Comparison of ENCODE assay signal across 8 mouse cellular contexts in the genomic region with DNA sequence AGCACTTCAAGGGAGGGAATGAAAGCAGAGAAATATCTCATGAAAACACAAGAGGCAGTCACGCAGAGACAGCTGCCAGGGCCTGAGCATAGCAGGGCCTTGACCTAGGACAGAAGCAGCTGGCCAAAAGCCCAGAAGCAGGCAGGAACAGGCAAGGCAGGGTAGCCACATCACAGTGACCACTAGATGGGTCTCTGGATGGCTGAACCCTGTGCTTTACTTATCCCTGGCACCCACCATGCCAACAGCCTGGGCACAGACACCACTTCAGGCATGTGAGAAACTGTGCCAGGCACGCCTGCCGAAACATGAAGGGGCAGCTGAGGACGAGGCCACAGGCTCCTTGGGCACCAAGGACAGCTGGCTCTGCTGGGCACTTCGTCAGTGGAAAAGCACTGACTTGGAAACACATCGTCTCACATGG.
DNase-seq lines count a peak whose midpoint lies in the region; ATAC-seq and TF ChIP-seq lines count a peak whose summit lies in the region.

No protein-coding gene starts in this region.

- TF ChIP-seq POLR2A in heart, adult 2 months (IDR thresholded peaks at IDR 0.05; ENCODE audit: insufficient read depth, low read depth, low read length) = no peak

- 63% methylated on average over 6 of the region's 6 CpGs for WGBS in forebrain, embryonic 15.5 days
- 88% methylated on average over 6 of the region's 6 CpGs for WGBS in forebrain, embryonic 12.5 days
- WGBS in heart, adult 2 months = 42% methylated on average over 6 of the region's 6 CpGs
- WGBS in lung, embryonic 16.5 days = 55% methylated on average over 6 of the region's 6 CpGs

- no peak overlapping the region for H3K27ac ChIP-seq in forebrain, embryonic 15.5 days (replicated peaks)
- no peak overlapping the region for H3K27ac ChIP-seq in forebrain, embryonic 12.5 days
- H3K27ac ChIP-seq in heart, adult 2 months = peak overlapping the region; percentile 84
- peak overlapping the region; percentile 54 for H3K27ac ChIP-seq in lung, embryonic 16.5 days (ENCODE audit: low read length)

- intact Hi-C loops in heart, adult 2 months (cut with DNase I) = loop anchor here (5.0 kb wide), 1 partner anchor 443 kb away; no protein-coding TSS in a partner anchor
- intact Hi-C loops in left cerebral cortex, postnatal 36 days (cut with DNase I) = no loop called here

- H3K36me3 ChIP-seq in forebrain, embryonic 15.5 days = no peaks in the 10 kb centered on the region
- no peaks in the 10 kb centered on the region for H3K36me3 ChIP-seq in forebrain, embryonic 12.5 days (replicated peaks)
- H3K36me3 ChIP-seq in heart, adult 2 months (ENCODE audit: control insufficient read depth, insufficient read depth, low read length) = no peaks in the 10 kb centered on the region
- no peaks in the 10 kb centered on the region for H3K36me3 ChIP-seq in lung, embryonic 16.5 days (ENCODE audit: control insufficient read depth, insufficient read depth, low read length)

- no peak overlapping the region for H3K9ac ChIP-seq in forebrain, embryonic 15.5 days (replicated peaks)
- H3K9ac ChIP-seq in forebrain, embryonic 12.5 days = no peak overlapping the region
- no peak overlapping the region for H3K9ac ChIP-seq in heart, adult 2 months (ENCODE audit: low read depth, low read length)
- H3K9ac ChIP-seq in lung, embryonic 16.5 days (ENCODE audit: low read length) = no peak overlapping the region

- TF ChIP-seq CTCF in heart, adult 2 months (IDR thresholded peaks at IDR 0.05) = peak; percentile 57

- peak; percentile 83 for DNase-seq in ovary, adult 18-20 months (ENCODE audit: low spot score)
- no peak for DNase-seq in ovary, postnatal 14 days (ENCODE audit: low spot score)
- DNase-seq in heart, adult 2 months = peak; percentile 70 to 88
- no peak for DNase-seq in thymus, postnatal 25 days
- no peak for DNase-seq in left cerebral cortex, postnatal 36 days (ENCODE audit: low spot score in 2 of 2)

- no peaks in the 10 kb centered on the region for H3K9me3 ChIP-seq in forebrain, embryonic 15.5 days
- no peaks in the 10 kb centered on the region for H3K9me3 ChIP-seq in forebrain, embryonic 12.5 days
- no peaks in the 10 kb centered on the region for H3K9me3 ChIP-seq in lung, embryonic 16.5 days (ENCODE audit: control insufficient read depth, low read length)

- peak; percentile 95 for TF ChIP-seq EP300 in heart, adult 2 months (IDR thresholded peaks at IDR 0.05; ENCODE audit: insufficient read depth, low read depth, low read length)

- H3K4me2 ChIP-seq in forebrain, embryonic 15.5 days (replicated peaks) = no peak overlapping the region
- H3K4me2 ChIP-seq in forebrain, embryonic 12.5 days = no peak overlapping the region
- H3K4me2 ChIP-seq in lung, embryonic 16.5 days (ENCODE audit: low read depth, low read length) = no peak overlapping the region

- H3K79me2 ChIP-seq in heart, adult 2 months (replicated peaks; ENCODE audit: control insufficient read depth, insufficient read depth, low read length) = no peaks in the 10 kb centered on the region

- no peaks in the 10 kb centered on the region for H3K27me3 ChIP-seq in forebrain, embryonic 15.5 days
- no peaks in the 10 kb centered on the region for H3K27me3 ChIP-seq in forebrain, embryonic 12.5 days
- no peaks in the 10 kb centered on the region for H3K27me3 ChIP-seq in heart, adult 2 months (ENCODE audit: control insufficient read depth, insufficient read depth, low read length)
- no peaks in the 10 kb centered on the region for H3K27me3 ChIP-seq in lung, embryonic 16.5 days (ENCODE audit: control insufficient read depth, insufficient read depth, low read depth, low read length)

- peaks cover 12% of the 10 kb centered on the region for H3K4me1 ChIP-seq in forebrain, embryonic 15.5 days
- H3K4me1 ChIP-seq in forebrain, embryonic 12.5 days = peaks cover 2% of the 10 kb centered on the region; the same call in 1 of the 2 replicates
- peaks cover 3% of the 10 kb centered on the region; the same call in 1 of the 2 replicates for H3K4me1 ChIP-seq in heart, adult 2 months (ENCODE audit: control insufficient read depth, insufficient read depth, low read length)
- peaks cover 33% of the 10 kb centered on the region for H3K4me1 ChIP-seq in lung, embryonic 16.5 days (replicated peaks; ENCODE audit: control insufficient read depth, insufficient read depth, low read length)

- H3K4me3 ChIP-seq in forebrain, embryonic 15.5 days = no peak overlapping the region
- no peak overlapping the region for H3K4me3 ChIP-seq in forebrain, embryonic 12.5 days (replicated peaks)
- no peak overlapping the region for H3K4me3 ChIP-seq in heart, adult 2 months
- H3K4me3 ChIP-seq in lung, embryonic 16.5 days (ENCODE audit: low read length) = no peak overlapping the region

- ATAC-seq in forebrain, embryonic 15.5 days (replicated peaks) = peak; percentile 49; the same call in 1 of the 2 replicates
- no peak for ATAC-seq in forebrain, embryonic 12.5 days (ENCODE audit: low FRiP score)
- peak; percentile 67 for ATAC-seq in lung, embryonic 16.5 days (ENCODE audit: low read depth)

Comparison
In these comparisons a context has a peak if more than half of its experiments do, and no peak if none do; other contexts are left out.
1. DNase-seq: peak in ovary, adult 18-20 months (single experiment) and heart, adult 2 months (2 of 2); none in ovary, postnatal 14 days (single experiment), thymus, postnatal 25 days (single experiment) and left cerebral cortex, postnatal 36 days (0 of 2).
2. H3K27ac ChIP-seq: peak in heart, adult 2 months (single experiment) and lung, embryonic 16.5 days (single experiment); none in forebrain, embryonic 15.5 days (single experiment) and forebrain, embryonic 12.5 days (single experiment).